Mouse (Mus musculus): ENCODE measurements around the gene Psmd5. TPM values are rescaled to one million over a fixed set of nuclear protein-coding genes. Genes with fewer than 3 reads are reported as not detected.
"Not testable (repeated sequence)": the region's sequence is repeated elsewhere in the genome, so short reads cannot be mapped to it uniquely, and the experiment has no call there.

Psmd5 gene
- total RNA-seq, 2 experiments from 2014 or later = 40.3 to 44.3 TPM

DNA sequence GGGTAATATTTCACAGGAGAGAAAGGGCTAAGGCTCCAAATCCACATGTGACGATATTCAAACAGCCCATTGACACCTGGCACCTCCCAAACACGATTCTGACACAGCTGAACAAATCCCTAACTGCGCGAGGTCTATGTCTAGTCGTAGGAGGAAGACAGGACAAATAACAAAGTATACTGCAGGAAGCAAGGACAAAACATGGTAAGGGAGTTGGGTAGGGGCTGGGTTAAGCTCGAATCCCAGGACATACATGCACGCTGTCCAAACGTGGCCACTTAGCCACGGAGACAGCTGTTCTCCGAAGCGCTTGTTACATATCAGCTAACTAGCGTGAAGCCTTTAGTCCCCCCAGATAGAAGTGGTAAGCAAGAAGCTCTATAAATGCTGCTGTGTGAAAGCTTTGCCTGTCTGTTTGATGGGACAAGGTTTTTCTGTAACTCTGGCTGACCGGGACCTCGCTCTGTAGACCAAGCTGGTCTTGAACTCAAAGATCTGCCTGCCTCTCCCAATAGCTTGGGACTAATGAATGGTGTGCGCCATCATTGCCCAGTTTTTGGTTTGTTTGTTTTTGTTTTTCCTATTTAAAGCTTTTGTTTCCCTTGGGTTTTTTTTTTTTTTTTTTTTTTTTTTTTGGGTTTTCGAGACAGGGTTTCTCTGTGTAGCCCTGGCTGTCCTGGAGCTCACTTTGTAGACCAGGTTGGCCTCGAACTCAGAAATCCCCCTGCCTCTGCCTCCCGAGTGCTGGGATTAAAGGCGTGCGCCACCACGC is 48.1 kb downstream of the Psmd5 start:
- DNase-seq = no peak

DNA sequence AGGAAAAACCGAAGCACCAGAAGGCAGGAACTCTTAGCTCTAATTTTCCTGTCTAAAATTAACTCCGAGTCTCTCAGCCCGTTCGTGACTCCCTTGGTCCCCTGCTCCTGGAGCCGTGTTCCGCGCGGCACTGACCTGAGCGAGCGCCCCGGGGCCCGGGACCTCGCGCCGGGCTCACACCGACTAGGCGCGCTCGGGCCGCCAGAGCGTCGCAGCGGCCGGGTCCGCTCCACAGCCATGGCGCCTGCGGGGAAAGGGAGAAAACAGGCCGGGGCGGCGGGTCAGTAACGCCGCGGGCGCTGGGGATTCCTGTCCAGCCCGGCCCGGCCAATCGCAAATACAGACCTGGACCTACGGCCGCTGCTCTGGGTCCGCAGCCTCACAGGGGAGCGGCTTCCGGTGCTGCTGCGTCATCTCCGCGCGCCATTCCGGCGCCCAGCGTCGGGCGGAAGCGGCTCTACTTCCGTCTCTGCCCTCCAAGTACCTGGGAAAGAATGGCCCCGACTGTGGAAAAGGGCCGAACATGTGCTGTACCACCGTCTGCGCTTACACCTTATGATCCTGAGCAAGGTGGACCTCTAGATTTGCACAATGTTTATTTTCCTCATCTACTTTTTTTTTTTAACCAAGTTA is 48.8 kb downstream of the Psmd5 start, which contains the start of gene Fbxw2:
Gene Fbxw2, minus strand, starts transcription at position 485 of the 633 bp plus-strand sequence.
- DNase-seq = peak; percentile 92

DNA sequence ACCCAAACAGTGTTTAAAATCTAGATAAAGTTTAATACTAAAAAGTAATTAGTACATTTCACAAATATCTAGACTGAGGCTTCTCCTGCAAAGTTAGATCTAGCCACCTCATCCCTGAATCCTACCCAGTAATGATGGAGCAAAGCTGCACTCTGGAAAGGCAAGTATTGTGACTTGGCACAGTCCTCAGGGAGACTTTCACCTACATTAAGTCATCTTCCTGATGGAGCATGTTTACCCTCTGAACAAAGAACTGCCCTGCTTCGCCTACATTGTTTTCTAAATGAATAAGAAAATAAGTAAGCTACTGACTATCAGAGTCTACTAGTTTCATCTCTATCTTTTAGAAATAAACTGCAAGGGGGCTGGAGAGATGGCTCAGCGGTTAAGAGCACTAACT is 56.3 kb downstream of the Psmd5 start:
- DNase-seq = no peak

DNA sequence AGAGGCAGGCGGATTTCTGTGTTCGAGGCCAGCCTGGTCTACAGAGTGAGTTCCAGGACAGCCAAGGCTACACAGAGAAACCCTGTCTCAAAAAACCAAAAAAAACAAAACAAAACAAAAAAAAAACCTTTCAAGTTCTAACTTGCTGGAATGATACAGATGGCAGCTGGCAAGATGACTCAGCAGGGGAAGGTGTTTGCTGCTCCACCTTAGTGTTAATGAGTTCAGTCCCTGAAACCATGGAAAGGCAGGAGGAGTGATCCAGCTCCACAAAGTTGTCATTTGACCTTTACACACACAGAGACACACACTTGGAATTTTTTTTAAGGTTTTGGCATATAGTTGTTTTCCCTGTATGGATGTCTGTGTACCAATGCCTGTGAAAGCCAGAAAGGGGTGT is 58.9 kb downstream of the Psmd5 start:
- not testable (repeated sequence) for DNase-seq

DNA sequence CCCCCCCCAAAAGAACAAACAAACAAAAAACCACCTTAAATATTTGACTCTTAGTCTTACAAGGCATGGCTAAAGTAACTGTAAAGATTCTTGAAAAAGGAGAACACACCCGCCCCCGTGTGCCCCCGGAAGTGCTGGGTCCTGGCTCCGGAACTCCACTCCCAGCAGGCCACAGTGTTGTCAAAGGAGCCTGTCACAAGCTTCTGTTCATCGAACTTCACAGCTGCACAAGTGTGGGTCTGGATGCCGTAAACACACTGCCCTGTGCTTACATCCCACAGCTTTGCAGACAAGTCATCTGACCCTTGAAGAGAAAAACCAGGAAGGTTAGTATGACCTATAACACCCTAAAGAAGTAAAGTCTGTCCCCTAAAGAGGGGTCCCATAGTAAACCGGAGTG is 62.1 kb downstream of the Psmd5 start:
- DNase-seq = no peak

DNA sequence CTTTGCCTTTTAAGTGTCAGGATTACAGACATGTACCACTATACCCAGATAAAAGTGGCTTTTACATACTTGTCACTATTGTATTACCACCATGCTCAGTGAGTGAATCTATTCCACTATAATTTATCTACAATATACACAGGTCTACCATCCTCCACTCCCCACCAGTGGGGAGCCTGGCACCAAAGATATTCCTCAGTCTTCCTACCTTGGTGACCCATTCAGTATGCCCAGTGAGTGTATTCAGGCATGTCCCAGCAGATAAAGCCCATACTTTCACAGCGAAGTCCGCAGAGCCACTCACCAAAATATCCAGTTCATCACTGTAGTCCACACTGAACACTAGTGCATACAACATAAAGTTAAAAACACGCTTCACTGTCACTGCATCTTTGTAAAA is 64.0 kb downstream of the Psmd5 start:
- DNase-seq = no peak

DNA sequence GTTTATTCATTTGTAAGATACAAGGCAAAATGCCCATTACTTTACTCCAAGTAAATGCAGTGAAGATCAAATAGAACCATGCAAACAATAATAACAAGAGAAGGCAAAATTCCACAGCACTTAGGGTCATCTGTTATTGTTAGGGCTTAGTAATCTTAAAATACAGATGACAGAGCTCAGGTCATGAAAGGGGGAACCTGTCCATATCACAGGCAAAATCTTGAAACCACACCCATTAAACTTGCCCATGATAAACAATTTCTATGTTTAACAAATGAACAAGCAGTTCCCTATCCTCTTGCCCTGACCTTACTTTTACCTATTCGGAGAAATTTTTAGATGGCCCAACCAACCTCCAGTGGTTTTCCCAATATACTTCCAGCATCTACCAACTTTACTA is 65.2 kb downstream of the Psmd5 start:
- no peak for DNase-seq

DNA sequence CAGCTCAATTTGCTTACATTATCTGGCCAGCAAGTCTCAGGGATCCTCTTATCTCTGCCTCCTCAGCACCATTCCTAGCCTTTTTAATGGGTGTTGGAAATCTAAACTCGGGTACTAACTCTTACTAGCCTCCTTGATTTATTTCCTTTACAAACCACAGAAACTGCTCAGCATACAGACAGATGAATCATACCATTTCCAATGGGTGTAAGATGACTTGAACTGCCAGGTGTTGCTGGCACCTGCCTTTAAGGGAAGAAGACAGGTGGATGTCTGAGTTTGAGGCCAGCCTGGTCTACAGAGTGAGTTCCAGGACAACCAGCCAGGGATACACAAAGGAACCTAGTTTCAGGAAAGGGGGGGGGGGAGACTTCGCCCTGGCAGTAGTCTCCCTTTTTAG is 66.7 kb downstream of the Psmd5 start:
- no peak for DNase-seq

DNA sequence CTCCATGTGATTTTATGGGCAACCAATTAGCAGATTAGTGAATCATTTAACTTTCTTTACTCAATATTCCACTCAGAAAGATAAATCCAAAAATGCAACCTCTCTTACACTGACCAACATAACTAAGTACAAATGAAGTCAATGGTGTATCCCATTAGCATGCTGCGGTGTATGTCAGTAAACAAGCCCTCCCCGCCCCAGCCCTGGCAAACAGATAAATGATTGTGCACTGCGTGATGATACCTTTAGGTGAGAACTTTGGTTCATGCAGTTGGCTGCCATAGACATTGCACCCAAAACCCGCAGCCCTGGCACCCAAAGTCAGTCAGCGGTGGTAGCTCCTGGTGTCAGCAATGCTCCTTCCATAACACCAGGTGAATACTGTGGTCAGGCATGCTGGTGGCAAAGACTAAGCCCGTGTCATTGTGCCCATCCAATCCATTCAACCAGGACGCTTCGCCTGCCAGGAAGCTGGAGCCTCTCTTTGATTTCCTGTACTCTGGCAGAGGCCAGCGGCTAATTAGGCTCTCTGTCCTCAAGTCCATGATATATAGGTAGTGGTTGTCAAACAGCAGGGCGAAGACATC is 69.3 kb downstream of the Psmd5 start:
- DNase-seq = no peak

DNA sequence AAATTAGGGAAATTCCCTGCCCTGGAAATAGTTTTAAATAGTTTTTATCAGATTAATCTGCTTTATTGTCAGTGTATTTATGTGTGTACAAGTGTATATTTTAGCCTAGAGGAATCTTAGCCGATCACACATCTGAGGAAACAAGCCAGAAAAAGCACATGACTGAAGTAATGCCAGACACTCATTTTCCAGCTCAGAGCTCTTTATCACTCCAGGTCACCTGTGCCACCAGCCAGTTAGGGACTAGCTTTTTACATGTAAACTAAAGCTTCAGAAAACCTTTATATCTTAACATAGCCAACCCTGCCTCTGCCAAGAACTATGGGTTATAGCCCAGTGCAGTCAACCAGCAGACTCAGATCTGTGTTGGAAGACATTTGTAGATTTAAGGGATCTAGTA is 70.0 kb downstream of the Psmd5 start:
- DNase-seq = no peak

DNA sequence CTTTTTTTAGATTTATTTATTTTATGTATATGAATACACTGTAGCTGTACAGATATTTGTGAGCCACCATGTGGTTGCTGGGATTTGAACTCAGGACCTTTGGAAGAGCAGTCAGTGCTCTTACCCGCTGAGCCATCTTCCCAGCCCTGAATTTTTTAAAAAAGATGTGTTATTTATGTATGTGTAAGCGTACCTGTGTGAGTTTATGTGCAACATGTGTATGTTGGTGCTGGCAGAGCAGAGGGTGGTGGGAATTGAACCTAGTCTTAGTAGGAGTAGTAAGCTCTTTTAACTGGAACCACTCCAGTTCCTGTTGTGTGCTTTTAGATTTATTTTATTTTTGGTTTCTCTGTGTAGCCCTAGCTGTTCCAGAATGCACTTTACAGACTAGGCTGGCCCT is 70.6 kb downstream of the Psmd5 start:
- DNase-seq = no peak

DNA sequence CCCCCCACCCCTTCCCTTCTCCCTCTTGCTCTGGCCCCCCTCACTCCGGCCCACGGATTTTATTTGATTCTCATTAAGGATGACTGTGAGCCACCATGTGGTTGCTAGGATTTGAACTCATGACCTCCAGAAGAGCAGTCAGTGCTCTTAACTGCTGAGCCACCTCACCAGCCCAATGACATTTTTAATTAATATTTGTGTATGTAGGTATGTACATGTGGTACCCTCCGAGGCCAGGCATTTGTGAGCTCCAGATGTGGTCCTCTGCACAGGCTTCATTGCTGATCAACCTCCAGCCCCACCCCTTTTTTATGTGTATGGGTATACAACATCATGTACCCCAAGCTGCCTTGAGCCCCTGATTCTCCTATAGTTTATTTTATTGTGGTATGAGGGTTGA is 71.0 kb downstream of the Psmd5 start:
- no peak for DNase-seq

DNA sequence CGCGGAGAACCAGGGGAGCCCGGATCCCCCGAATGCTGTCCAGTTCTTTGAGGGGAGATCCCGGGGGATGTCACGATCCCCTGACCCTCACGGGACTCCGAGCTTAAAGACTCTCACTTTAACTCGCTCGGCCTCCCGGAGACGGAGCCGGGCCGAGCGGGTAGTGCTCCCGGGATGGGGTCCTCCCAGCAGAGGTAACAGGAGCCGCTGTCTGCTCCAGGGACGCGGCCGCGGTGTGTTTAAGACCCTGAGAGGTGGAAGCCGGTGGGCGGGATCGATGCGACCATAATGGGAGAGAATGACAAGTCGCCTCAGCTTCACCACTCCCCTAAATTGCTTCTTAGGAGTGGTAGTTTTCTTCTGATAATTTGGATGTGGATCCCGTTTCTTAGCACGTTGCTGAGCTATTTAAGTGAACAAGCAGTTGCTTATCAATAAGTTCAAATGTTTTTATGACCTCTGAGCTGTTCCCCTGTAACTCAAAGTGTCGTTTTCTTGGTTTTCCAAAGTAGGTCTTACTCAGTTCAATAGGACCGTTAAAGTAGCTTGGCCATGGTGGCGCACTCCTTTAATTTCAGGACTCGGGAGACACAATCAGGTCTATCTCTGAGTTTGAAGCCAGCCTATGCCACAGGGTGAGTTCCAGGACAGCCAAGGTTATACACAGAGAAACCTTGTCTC is 72.1 kb downstream of the Psmd5 start:
- DNase-seq = peak in 1 of 2 experiments; percentile 32

DNA sequence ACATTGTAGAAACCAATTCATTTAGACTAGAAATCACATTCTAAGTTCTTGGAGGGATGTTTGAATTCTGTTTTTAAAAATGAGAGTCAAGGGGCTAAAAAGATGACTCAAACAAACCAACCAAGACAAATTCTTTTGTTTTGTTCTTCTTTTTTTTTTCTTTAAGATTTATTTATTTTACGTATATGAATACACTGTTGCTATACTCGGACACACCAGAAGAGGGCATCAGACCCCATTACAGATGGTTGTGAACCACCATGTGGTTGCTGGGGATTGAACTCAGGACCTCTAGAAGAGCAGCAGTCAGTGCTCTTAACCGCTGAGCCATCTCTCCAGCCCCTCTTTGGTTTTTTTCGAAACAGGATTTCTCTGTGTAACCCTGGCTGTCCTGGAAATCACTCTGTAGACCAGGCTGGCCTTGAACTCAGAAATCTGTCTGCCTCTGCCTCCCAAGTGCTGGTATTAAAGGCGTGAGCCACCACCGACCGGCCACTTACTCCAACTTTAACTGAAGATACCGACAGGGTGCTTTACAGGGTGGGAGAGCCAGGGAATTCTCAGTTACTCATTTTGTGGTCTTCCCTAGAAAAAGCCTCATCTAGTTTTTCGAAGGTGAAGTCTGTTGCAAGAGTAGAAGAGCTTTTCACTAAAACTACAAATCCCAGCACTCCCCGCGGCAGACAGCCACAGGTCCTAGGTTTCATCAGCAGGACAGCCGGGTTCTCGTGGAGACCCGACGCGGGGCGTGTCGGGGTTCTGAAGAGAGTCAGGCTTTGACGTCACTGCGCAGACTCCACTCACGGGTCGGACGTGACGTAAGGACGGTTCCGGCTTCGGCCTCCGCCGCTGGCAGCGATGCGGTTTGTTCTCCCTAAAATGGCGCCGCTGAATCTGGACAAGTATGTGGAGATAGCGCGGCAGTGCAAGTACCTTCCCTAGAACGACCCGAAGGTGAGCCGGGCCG is 73.0 kb downstream of the Psmd5 start:
- DNase-seq = peak; percentile 97 to 98

DNA sequence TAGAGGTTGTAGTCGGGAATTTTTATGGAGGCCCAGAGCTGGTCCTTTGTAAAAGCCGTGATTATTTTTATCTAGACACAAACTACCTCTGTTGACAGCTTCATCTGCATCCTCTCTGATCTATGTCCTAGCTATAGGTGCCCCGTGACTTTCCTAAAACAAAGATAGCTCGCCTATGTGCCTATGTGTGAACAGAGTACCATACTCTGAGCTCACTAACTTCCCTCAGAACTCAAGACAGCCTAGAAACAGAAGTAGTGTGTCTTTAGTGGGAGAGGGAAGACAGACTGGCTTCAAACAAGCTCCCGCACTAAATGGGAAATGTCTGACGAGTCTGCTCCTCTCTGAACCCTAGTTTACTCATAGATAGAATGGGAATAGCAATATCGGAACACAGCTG is 74.4 kb downstream of the Psmd5 start:
- DNase-seq = no peak

Other genes starting within 250 kb of the Psmd5 start
- gene Gapvd1, start 119.7 kb downstream of the Psmd5 start, total RNA-seq (2021) = 100 to 1,000 TPM; 106 TPM
- gene Hspa5, start 103.0 kb downstream of the Psmd5 start, total RNA-seq (2021) = 100 to 1,000 TPM; 389 to 507 TPM
- gene Rabepk, start 75.1 kb downstream of the Psmd5 start, total RNA-seq (2021) = 10 to 100 TPM; 32.8 to 38.1 TPM
- 10 to 100 TPM; 77.4 to 83.4 TPM for gene Fbxw2, start 48.7 kb downstream of the Psmd5 start, total RNA-seq (2021)
- not detected for gene Gm34653, start 42.0 kb downstream of the Psmd5 start, total RNA-seq (2021)
- gene Cutal, start 572 bp downstream of the Psmd5 start, total RNA-seq (2021) = under 1 TPM; 0.18 to 0.40 TPM
- gene Phf19, start 39.1 kb upstream of the Psmd5 start, total RNA-seq (2021) = 1 to 10 TPM; 1.1 to 1.3 TPM
- gene Traf1, start 86.8 kb upstream of the Psmd5 start, total RNA-seq (2021) = 1 to 10 TPM; 2.2 to 3.0 TPM
- gene Hc, start 186.5 kb upstream of the Psmd5 start, total RNA-seq (2021) = not detected
- gene AI182371, start 226.6 kb upstream of the Psmd5 start, total RNA-seq (2021) = under 1 TPM in 1 of 2 experiments, not detected in 1; 0.55 TPM
- 10 to 100 TPM in 1 of 2 experiments, 1 to 10 TPM in 1; 9.9 to 11.1 TPM for gene Cntrl, start 234.5 kb upstream of the Psmd5 start, total RNA-seq (2021)

All from layer of hippocampus, postnatal 36 days (tissue).